Mouse (Mus musculus): ENCODE data around the gene Gm45140. TPM values are rescaled to one million over a fixed set of nuclear protein-coding genes. Genes with fewer than 3 reads are reported as not detected.

The Gm45140 gene
- total RNA-seq, 2 experiments from 2014 or later, result 4.1 to 4.2 TPM

DNA sequence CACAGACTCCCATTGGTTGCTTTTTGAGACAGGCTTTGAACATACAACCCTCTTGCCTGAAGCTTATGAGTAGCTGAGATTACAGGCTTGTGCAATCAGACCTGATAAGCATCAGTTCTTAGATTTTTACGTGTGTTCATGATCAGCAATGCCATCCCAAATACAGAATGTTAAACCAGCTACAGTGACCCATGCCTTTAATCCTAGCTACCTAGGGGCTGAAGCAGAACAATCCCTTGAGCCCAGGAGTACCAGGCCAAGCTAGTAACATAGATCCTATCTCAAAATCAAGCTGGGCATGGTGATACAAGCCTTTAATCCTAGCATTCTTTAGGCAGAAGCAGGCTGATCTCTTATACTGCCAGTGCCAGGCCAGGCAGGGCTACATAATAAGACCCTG is 31.6 kb downstream of the Gm45140 start:
- no peak for DNase-seq (ENCODE audit: low spot score in 2 of 2)

DNA sequence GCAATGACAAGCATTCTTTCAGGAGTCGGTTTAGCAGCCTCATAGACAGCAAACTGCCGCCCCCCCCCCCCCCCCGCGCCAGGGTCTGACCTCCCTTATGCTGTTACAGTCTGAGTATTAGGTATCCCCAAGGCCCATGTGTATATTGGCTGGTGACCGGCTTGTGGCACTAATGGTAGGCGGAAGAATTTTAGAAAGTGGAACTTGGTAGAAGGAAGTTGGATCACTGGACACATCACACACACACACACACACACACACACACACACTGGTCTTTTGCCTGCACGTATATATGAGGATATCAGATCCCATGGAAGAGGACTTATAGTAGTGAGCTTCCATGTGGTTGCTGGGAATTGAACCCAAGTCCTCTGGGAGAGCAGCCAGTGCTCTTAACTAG is 33.1 kb downstream of the Gm45140 start:
- DNase-seq (ENCODE audit: low spot score in 2 of 2), result no peak

DNA sequence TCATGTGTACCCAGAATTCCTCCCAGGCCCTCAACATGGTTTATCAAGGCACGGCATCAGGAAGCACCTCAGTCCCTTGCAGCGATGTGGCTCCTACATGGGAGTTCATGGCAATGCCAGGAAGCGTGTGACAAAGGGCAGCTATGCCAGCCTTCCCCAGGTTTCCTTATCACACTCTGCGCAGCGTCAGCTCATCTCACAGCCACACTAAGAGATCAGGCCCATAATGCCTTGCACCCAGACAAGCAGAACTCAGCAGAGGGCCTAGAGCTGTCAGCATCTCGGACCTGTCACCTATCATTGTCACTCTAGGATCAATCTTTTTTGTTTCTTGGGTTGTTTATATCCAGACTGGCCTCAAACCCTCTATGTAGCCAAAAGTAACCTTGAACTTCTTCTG is 36.0 kb downstream of the Gm45140 start:
- no peak for DNase-seq (ENCODE audit: low spot score in 2 of 2)

DNA sequence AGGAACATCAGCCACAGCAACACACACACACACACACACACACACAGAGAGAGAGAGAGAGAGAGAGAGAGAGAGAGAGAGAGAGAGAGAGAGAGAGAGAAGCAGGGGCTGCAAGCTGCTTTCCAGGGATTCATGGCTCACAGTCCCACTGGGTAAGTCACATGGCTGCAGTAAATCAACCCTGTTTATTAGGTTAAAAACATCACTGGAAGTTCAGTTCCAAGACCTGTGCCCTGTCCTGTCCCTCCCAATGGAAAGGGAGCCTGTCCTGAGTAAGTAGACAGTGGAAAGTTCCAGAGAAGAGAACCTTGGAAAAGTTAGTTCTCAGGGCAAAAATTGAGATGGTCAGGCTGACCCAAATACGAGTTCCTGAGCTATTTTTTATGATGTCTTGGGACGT is 38.3 kb downstream of the Gm45140 start:
- no peak for DNase-seq (ENCODE audit: low spot score in 2 of 2)

DNA sequence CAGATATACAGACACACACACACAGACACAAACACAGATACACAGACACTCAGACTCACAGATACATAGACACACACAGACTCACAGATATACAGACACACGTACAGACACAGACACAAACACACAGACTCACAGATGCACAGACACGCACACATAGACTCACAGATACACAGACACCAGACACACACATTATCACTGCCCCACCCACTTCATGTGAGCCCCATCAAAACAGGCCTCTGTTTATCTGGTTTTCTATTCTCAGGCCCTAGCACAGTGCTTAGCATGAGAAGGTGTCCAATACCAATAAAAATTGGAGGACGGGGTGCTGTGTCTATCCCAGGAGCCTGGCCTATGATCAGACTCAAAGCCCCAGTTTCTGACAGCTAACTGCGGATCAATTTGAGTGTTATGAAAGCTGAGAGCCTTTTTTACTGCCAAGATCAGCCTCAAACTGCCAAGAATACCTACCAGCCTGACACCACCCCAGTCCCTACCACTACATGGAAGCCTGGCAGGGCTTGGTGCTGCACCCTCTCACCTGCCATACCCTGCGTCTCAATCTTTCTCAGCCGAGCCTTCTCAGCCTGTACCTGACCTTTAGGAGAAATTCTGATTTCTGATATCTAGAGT is 39.2 kb downstream of the Gm45140 start:
- no peak for DNase-seq (ENCODE audit: low spot score in 2 of 2)

DNA sequence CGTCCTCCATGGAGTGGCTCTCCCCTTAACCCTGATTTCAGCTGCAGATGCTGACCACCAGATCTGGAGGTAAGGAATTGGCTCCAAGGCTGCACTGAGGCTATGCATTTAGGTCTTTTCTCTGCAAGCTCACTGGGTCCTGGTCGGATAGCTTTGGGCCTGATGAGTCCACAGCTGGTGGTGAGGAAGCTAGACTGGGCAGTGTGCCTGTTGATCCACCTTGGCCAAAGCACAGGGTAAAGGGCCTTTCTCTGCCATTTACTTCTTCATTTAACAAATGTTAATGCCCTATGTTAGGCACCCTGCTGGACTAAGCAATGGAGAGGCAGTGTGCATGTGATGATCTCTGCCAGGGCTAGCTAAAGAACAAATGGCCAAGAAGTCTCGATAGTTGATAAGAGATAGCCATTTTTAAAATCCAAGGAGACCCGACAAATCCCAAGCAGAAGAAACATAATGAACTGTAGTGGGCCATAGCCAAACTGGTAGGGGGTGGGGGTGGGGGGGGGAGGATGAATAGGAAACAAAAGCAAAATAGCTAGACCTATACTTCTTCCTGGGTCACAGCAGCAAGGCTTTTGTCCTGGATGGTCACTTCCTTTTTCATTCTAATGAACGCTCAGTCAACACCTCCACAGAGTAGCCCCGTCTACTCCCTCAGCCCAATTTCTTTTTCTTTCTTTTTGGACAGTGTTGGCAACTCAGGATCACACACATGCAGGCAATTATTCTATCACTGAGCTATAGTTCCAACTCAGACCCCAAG is 40.0 kb downstream of the Gm45140 start:
- DNase-seq (ENCODE audit: low spot score in 2 of 2), result no peak

DNA sequence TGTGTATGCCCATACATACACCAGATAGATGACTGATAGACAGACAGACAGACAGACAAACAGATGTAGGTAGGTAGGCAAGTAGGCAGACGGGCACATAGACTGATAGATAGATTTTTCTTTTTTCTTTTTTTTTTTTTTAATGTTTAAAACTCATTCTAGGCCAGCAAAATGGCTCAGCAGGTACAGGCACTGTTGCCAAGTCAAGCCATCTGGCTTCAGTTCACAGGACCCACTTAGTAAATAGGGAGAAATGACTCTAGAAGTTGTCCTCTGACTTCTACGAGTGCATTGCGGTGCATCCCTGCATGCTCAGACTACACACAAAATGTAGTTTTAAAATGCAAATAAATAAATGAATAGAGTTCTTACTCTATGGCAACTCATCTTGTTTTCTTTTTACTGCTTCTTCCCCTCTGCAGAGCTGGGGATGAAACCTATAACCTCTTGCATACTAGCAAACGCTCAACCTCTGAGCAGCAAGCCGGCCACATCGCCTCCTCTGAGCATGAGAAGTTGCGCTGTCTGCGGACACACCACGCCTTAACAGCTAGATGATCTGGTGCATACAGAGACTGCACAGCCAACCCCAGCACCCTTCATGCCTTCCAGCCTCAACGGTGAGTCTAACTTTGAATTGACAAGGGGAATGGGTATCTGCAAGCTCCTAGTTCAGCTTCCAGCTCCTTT is 41.6 kb downstream of the Gm45140 start:
- DNase-seq (ENCODE audit: low spot score in 2 of 2), result no peak

DNA sequence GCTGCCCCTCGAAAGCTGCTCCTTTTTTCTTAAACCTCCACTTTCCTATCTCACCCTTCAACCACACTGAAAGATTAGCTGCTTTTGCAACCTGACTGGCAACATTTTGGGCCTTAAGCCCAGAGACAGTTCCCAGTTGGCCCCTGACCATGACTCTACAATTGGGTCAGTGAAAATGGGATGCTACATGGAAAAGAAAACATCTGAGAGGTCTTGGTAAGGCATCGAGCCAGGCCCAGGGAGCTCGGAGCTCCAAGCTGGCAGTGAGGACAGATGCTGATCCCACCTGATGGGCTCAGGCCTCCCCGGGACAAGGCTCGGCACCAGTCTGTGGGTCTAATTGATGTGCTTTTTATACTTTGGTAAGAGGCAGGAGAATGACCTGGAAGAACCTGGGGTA is 43.8 kb downstream of the Gm45140 start:
- no peak for DNase-seq (ENCODE audit: low spot score in 2 of 2)

DNA sequence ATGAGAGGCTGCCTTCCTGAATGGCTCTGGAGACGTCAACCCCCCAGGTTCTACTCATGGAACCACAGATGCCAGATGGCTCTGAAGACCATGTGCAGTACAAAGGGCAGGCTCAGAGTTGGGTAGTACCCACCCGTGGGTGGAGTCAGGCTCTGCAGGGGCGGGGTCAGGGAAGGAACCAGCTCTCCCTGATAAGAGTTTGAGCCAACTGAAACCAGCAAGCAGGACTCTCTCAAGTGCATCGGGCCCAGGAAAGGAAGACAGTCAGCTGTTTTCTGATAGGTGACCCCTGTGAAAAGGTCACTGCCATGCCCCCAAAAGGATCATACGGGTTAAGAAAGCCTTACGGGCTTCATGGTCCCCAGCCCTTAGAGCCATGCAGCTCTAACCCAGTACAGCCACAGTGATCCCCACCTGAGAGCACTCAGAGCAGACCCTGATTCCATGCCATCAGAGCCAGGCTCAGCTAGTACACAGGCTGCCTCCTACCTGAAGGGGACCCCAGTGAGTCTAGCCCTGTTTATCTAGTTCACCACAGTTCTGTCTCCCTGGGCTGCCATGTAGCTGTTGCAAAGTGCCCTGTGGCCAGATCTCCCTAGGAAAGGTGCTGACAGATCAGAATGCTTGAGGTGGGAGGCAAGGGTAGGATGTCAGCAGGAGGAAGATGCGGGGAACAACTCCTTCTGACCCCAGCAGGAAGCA is 44.7 kb downstream of the Gm45140 start:
- DNase-seq (ENCODE audit: low spot score in 2 of 2), result no peak

DNA sequence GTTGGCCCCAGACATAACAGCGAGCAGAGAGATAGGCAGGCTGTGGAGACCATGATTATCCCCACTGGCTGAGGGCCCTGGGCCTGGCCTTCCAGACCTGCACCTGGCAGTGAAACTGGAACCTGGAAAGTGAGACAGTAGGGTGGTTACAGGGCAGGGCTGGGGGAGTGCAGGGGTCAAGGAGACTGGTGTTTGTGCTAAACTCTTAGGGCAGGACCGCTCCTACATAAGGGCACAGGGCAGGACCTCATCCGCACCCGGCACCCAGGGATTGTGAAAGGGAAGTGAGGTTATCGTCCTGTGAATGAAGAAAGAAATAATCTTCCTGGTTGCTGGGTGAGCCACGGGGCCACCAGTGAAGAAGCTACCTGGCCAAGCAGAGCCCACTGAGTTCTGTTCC is 45.8 kb downstream of the Gm45140 start:
- DNase-seq (ENCODE audit: low spot score in 2 of 2), result no peak

DNA sequence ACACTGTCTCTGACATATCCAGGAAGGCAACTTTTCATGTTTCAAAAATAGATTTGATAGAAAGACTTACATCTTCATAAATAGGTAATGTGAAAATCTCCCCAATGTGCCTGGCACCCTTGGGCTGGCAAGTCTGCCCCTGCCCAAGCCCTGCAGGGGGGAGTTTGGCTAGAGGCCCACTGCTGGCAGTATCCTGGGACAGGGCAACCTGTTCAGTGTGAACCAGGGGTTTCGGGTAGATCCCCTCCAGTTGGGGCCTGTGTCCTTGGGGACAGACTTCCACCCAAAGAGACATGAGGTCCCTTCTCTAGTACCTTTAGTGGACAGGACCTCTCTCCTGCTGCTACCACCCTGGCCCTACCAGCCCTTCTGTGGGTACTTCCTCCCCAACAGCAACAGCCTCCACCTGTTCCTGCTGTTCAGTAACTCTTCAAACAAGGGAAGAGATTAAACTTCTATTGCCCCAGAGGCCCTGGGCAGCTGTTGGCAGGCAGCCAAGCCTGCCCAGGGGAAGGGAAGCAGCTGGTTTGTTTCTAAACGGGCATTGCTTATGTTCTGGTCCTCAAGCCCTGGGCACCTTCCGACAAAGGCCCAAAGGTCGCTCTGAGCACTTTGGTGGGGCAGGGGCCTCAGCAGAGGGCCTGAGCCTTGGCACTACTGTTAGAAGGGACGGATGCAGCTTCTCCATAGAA is 46.6 kb downstream of the Gm45140 start:
- peak in 1 of 2 experiments; percentile 51 for DNase-seq (ENCODE audit: low spot score in 2 of 2)

DNA sequence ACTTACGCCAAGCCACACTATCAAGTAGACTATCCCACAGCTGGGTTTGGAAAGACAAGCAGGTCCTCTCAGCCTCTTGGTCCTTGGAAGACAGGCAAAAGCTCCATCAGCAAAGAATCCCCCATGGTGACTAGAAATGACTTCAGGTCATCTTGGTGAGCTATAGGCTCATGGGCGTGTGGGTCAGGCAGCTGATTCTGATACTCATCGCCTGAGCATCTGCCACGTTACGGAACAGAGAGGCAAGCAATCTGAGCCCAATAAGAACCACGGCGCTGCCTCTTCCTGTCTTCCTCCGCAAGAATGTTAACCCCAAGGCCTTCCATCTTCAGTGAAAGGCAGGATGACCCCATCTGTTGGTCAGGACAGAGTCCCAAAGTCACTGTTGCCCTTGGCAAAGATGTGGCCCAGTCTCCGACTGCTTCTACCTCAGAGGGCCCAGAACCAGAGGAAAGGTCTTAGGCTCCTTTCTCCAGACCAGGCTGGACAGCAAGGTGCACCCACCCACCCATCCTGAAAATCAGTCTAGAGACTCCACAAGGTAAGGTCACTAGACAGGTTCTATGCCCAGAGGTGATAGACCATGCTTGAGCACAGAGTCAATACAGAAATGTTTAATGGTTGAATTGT is 47.2 kb downstream of the Gm45140 start:
- DNase-seq (ENCODE audit: low spot score in 2 of 2), result no peak

DNA sequence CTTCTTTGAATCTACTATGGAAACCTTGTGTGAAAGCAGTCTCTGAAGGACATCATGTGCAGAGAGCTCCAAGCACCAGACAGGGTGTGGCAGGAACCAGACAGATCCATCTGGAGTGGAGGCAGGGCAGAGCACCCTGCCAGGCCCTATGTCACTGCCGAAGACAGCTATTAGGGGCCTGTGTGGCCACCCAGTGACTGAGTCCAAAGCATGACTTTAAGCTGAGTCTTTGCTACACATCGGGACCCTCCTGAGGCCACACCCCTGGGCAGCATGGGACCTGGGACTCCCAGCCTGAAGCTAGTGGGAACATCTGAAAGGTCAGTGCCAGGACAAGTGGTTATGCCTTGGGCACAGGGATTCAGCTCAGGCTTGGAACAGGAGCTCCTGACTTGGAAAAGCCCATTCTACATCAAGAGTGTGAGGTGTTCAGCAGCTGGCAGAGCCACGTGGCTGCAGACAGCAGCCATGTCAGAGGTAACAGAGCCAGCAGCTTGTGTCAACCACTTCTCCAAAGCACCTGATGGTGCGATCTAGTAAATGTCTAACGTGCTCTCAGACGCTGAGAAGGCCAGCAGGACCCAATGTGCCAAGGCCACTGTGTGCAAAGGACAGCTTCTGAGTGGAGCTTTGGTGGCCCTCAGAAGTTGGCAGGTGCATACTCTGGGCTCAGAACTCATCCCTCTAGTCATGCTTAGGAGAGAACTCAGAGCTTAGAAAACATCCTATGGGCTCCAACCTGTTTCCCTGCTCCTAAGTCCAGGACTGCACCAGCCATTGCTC is 48.3 kb downstream of the Gm45140 start:
- peak in 1 of 2 experiments; percentile 15 for DNase-seq (ENCODE audit: low spot score in 2 of 2)

DNA sequence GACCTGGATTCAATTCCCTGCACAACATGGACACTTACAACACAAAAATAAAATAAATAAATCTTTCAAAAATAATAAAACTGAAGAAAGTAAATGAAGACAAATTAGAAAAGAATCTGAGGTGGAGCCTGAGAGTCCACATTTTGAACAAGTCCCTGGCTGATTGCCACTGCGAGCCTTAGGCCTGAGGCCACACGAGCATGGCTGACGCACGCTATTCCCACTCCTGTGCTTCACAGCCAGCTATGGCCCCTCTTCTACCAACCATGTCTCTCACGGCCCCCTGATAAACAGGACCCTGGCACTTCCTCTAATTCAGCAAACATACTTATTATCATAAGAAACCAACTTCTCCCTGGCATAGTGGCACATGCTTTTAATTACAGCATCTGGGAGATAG is 49.0 kb downstream of the Gm45140 start:
- DNase-seq (ENCODE audit: low spot score in 2 of 2), result no peak

DNA sequence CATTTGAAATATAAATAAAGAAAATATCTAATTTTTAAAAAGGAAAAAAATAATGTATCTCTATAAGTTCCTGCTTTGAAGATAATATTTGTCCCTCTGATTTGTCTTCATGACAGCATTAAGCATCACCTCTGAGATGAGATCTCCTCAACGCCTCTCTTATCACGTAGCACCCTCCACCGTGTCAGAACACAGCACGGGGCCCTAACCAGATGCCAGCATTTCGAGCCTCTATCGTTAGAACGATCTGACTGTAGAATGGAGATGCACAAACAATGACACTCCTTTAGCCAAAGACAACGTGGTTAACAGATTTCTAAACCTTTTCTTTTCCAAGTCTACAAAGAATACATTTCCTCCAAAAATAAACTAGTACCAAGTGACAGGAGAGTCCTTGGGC is 51.6 kb downstream of the Gm45140 start:
- no peak for DNase-seq (ENCODE audit: low spot score in 2 of 2)

DNA sequence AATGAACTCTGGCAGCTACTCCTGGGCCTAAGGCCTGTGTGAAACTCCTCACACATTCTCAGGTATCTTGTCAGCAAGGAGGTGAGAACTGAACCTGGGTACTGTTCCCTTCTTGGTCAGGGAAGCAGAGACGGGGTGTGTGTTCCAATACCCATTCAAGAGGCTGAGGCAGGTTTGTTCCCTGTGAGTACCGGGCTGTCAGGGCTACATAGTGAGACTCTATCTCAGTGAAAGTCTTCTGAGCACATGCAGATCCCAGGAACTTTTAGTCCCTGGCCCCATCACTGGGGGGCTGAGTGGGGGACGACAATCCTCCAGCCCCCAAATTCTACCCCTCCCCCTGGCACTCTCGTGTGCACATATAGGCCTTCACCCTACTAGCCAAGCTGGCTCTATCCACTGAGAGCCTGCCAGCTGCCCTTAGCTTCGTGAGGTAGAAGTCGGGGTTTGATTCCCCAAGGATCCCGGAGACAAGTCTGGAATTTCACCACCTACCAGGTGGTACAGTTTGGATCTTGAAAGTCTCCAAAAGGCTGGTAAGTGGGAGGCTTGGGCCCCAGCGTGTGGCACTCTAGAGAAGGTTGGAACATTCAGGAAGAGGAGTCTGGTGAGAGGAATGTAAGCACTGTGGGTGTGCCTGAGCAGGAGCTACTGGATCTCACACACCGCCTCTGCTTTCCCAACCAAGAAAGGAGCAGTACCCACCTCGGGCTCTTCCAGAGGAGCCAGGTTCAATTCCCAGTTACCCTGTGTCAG is 54.9 kb downstream of the Gm45140 start:
- DNase-seq (ENCODE audit: low spot score in 2 of 2), result no peak

DNA sequence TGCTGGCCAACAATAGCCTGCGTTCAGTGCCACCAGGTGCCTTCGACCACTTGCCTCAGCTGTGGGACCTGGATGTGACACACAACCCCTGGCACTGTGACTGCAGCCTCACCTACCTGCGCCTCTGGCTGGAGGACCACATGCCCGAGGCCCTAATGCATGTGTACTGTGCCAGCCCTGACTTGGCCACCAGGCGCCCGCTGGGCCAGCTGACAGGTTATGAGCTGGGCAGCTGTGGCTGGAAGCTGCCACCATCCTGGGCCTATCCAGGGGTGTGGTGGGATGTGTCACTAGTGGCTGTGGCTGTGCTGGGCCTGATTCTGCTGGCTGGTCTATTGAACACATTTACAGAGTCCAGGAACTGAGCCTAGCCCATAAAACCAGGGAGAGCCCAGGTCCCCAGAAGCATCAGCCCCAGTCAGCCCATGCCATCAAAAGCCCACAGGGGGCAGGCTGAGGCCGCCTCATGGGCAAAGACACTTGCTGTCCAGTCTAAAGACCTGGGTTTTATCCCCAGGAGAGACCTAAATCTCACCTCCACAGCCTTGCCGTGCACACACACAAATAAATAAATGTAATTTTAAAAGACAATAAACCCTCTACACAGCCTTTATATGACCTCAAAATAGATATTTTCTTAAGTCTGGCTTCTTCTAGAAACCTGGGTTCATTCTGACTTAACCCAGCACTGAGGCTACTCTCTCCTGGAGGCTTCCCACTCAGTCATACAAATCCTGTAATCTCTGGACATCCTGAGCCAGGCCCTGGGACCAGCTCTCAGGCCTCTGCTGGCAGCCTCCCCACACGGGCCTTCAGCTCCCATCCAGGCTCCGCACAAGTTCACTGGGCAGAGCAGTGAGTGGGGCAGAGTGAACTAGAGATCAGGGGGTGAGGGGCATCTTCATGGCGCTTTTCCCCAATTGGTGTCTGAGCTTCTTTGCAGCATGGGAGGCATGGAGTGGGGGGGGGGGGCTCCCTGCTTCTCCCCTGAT is 56.1 kb downstream of the Gm45140 start:
- peak in 1 of 2 experiments; percentile 25 for DNase-seq (ENCODE audit: low spot score in 2 of 2)
